Mouse (Mus musculus): ENCODE results near the gene Rbm28. TPM values are rescaled to one million over a fixed set of nuclear protein-coding genes. Genes with fewer than 3 reads are reported as not detected.

Gene Rbm28
- total RNA-seq, 2 experiments from 2014 or later = 21.4 to 29.1 TPM

DNA sequence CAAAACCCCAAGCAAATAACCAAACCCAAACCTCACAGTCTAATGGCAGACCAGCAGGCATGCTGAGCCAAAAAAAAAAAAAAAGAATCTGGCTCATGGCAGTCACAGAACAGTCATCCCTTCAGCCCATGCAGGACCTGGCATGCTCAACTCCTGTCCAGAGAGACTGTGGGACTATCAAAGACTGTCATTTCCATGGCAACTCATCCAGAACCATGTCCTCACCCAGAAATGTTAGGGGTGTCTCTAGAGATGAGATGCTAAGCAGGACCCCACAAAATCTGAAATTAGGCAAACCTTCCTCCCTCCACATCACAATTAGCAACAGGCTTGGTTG, 90.7 kb downstream of the Rbm28 start:
- no peak for DNase-seq

Small RNA genes lying within 50 kb of the gene (microRNA-seq; reads per million reads assigned to microRNA genes)
- gene Gm24303 = not detected

Other genes starting within 250 kb of the Rbm28 start
- gene Lep, start 104.8 kb downstream of the Rbm28 start, total RNA-seq (2021) = 1 to 10 TPM; 6.8 to 8.6 TPM
- gene Prrt4, start 14.6 kb upstream of the Rbm28 start, total RNA-seq (2021) = 1 to 10 TPM; 4.2 to 5.6 TPM
- gene Impdh1, start 51.4 kb upstream of the Rbm28 start, total RNA-seq (2021) = 100 to 1,000 TPM; 351 to 403 TPM
- 10 to 100 TPM in 1 of 2 experiments, 1 to 10 TPM in 1; 9.5 to 14.1 TPM for gene Hilpda, start 107.5 kb upstream of the Rbm28 start, total RNA-seq (2021)
- under 1 TPM in 1 of 2 experiments, not detected in 1; 0.70 TPM for gene Fam71f2, start 114.6 kb upstream of the Rbm28 start, total RNA-seq (2021)
- gene Fam71f1, start 154.1 kb upstream of the Rbm28 start, total RNA-seq (2021) = not detected
- 100 to 1,000 TPM; 194 TPM for gene Calu, start 183.1 kb upstream of the Rbm28 start, total RNA-seq (2021)
- not detected for gene Opn1sw, start 223.5 kb upstream of the Rbm28 start, total RNA-seq (2021)
- gene Ccdc136, start 231.3 kb upstream of the Rbm28 start, total RNA-seq (2021) = 1 to 10 TPM; 3.5 to 6.7 TPM